Mouse (Mus musculus) retina, embryonic 14.5 days (tissue): ENCODE results near the gene Ccdc157.

Source experiments
- DNase-seq: peaks from one replicate; pipeline ENCODE4 v3.0.0-alpha.2; 2015; ENCODE audit warnings: low spot score

The Ccdc157 gene

DNA sequence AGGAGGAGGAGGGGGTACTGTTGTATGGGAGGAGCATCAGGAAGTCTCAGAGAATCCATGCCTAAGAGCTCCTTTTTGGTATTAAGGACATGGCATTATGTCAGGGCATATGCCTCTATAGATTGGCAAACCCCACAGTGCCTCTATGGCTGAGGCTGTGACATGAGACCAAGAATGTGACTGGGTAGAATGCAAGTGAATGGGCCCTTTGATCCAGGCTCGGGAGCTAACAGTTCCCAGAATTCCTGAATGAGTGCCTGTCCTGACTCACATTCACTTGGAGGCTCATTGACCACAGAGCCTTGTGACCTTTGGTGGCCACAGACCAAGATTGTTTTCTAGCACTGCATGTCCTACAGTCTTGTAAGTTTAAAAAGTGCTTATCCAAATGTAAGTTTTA, 22.0 kb upstream of the Ccdc157 start:
- DNase-seq, result no peak

GRCm38 (mm10) chr11:4177716-4178115, 17.6 kb upstream of the Ccdc157 start:
- DNase-seq, result no peak

DNA sequence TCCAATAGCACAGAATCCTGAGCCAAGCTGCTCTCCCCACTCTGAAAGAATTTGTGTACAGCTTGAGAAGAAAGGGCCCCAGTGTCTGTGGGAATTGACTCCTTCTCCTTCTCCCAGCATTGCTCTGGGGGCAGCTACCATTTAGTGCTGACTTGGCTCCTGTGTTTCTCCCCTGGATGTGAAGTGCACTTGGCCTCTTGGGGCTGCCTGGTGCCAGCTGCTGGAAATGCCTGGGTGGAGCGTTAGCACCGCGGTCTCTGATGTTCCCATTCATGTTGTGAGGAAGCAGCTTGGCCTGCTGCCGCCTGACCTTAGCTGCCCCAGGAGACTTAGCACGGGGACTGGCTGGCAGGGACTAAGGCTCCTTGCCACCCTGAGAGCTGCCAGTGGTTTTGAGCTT, 14.5 kb upstream of the Ccdc157 start:
- no peak for DNase-seq

- no peak for DNase-seq
Measured at GRCm38 (mm10) chr11:4166467-4167090, 6.5 kb upstream of the Ccdc157 start.

DNA sequence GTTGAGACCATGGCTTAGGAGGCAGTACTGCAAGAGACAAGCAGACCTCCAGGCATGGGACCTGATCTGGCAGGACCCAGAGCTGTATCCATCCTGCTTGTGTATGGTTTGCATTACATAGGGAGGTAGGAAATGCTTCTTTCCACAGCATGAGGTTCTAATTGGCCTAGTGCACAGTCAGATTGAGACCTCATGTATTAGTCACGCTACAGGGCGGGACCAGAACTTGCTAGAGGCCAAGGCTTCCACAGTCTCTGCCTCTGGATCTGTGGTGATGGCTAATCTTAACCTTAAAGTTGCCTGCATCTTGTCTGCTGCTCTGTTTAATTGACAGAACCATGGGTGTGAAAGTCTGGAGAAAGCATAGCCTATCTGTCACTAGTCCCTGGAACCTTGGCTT, 4.6 kb upstream of the Ccdc157 start:
- no peak for DNase-seq

- DNase-seq, result no peak
Measured at GRCm38 (mm10) chr11:4160758-4161480, 826 bp upstream of the Ccdc157 start.

DNA sequence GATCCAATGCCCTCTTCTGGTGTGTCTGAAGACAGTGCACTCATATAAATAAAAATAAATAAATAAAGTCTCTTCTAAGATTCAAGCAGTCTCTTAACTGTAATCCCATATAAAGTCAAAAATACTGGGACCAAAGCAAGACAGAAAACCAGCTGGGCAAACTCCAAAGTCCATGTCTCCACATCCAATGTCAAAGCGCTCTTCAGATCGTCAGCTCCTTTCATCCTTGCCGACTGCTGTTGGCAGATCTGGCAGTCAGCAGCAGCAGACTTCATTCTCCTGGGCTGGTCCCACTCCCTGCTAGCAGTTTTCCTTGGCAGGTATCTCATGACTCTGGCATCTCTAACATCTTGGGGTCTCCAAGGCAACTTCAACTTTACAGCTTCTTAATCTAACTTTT, 1.4 kb downstream of the Ccdc157 start:
- DNase-seq, result no peak

GRCm38 (mm10) chr11:4155641-4156040, 4.5 kb downstream of the Ccdc157 start:
- no peak for DNase-seq

- DNase-seq, result no peak
Measured at GRCm38 (mm10) chr11:4153694-4154093, 6.4 kb downstream of the Ccdc157 start.

DNA sequence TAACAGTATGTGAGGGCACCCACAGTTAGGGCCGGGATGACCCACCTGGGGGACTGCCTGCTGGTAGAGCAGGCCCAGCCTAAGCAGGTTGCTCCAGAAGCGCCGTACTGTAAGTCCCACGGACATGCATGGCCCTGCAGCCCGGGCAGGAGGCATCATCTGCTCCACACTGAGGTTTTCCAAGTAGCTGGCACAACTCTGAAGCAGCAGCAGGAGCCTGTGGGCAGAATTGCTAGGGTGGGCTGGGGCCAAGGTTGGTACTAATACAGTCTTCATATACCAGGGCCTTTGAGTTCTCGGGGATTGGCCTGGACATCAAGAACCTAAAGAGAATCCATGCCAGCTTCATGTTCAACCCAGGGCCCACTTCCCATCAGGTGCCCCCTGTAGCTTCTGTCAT, 10.2 kb downstream of the Ccdc157 start:
- DNase-seq, result no peak

DNA sequence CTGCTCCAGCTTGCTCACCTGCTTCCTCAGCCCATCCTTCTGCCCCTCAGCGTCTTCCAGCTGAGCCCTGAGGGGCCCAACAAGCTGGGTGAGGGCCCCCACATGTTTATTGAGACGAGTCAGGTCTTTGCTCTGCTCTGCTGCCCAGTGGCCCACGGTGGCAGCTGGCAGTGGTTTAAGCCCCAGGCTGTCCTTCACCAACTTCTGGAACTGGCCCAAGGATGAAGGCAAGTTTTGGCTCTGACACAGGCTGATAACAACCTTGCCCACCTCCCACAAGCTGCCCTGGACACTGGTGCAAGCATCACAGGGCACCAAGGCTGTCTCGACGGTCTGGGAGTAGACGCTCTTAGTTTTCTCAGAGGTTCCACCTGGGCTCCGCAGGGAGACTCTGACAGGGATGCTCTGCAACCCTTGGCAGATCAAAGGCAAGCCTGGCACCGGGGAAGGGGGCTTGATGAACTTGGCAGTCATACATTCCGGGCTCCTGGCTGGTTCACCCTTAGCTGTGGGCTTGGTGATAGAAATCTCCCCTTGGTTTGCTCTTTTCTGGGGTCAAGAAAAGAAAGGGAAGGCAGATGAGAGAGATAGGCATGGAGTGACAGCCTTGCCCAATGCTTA, 11.4 kb downstream of the Ccdc157 start:
- DNase-seq, result no peak

DNA sequence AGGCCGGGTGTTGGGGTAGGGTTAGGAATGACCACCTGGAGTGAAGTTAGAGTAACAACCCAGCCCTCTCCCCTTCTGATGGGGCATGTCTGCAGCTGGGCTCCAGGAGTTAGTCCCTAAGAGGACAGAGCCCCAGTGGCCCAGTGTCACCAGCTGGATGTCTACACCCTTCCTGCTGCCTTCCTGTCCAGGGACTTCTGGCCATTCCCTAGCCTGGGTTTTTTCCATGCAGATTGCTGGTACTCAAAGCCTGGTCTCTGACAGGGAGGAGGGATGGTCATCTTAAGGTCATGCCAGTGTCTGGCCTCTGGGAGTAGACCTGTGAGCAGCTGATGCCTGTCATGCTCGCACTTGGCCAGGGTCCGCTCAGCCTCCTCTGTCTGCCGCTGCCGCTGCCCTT, 12.0 kb downstream of the Ccdc157 start:
- DNase-seq, result no peak

- no peak for DNase-seq
Measured at GRCm38 (mm10) chr11:4147098-4147497, 13.0 kb downstream of the Ccdc157 start.

GRCm38 (mm10) chr11:4146381-4146780, 13.7 kb downstream of the Ccdc157 start:
- DNase-seq, result no peak

GRCm38 (mm10) chr11:4143281-4144062, 16.6 kb downstream of the Ccdc157 start:
- no peak for DNase-seq

DNA sequence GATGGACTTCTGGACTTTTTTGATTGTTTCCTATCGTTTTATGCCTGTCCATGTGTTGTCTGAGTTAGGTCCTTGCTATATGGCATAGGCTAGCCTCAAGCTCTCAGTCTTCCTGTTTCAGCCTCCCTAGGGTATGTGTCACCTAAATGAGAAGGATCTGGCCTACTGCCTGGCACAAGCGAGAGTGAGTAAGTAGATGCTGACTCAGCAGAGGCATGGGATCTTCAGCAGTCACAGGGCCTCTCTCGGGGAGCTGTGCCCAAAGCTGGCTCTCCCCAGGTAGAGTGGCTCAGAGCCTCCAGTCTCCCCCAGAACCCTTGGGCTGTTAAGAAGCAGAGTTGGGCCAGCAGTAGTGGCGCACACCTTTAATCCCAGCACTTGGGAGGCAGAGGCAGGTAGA, 17.7 kb downstream of the Ccdc157 start:
- no peak for DNase-seq

GRCm38 (mm10) chr11:4141505-4141904, 18.6 kb downstream of the Ccdc157 start:
- DNase-seq, result no peak

- DNase-seq, result no peak
Measured at GRCm38 (mm10) chr11:4138964-4139363, 21.1 kb downstream of the Ccdc157 start.

GRCm38 (mm10) chr11:4134986-4135935, 24.8 kb downstream of the Ccdc157 start, which contains the start of gene Rnf215:
Gene Rnf215 (plus strand): TSS chr11:4135202.
- peak; percentile 96 for DNase-seq

- no peak for DNase-seq
Measured at GRCm38 (mm10) chr11:4134400-4134799, 25.7 kb downstream of the Ccdc157 start.

GRCm38 (mm10) chr11:4133450-4133849, 26.6 kb downstream of the Ccdc157 start:
- DNase-seq, result peak; percentile 39
